Mouse (Mus musculus): ENCODE measurements around the gene Cilp2.

The Cilp2 gene

GRCm38 (mm10) chr8:69887289-69888243 is at the start of gene Cilp2:
Cilp2 (minus strand) TSS chr8:69887687.
- no peak for DNase-seq (ENCODE audit: extremely low read depth, low read depth, low spot score)

GRCm38 (mm10) chr8:69936050-69936794 is 48.7 kb upstream of the Cilp2 start:
- DNase-seq (ENCODE audit: extremely low read depth, low read depth, low spot score): no peak

GRCm38 (mm10) chr8:69935431-69935830 is 47.9 kb upstream of the Cilp2 start:
- DNase-seq (ENCODE audit: extremely low read depth, low read depth, low spot score): no peak

- DNase-seq (ENCODE audit: extremely low read depth, low read depth, low spot score): no peak
Measured at GRCm38 (mm10) chr8:69934582-69934981, 47.1 kb upstream of the Cilp2 start.

- DNase-seq (ENCODE audit: extremely low read depth, low read depth, low spot score): no peak
Measured at GRCm38 (mm10) chr8:69933811-69934210, 46.3 kb upstream of the Cilp2 start.

GRCm38 (mm10) chr8:69926901-69927300 is 39.4 kb upstream of the Cilp2 start:
- no peak for DNase-seq (ENCODE audit: extremely low read depth, low read depth, low spot score)

GRCm38 (mm10) chr8:69923986-69924385 is 36.5 kb upstream of the Cilp2 start:
- no peak for DNase-seq (ENCODE audit: extremely low read depth, low read depth, low spot score)

GRCm38 (mm10) chr8:69921141-69921540 is 33.7 kb upstream of the Cilp2 start:
- no peak for DNase-seq (ENCODE audit: extremely low read depth, low read depth, low spot score)

- no peak for DNase-seq (ENCODE audit: extremely low read depth, low read depth, low spot score)
Measured at GRCm38 (mm10) chr8:69919876-69920662, 32.6 kb upstream of the Cilp2 start.

GRCm38 (mm10) chr8:69919010-69919409 is 31.5 kb upstream of the Cilp2 start:
- DNase-seq (ENCODE audit: extremely low read depth, low read depth, low spot score): no peak

- no peak for DNase-seq (ENCODE audit: extremely low read depth, low read depth, low spot score)
Measured at GRCm38 (mm10) chr8:69918506-69918905, 31.0 kb upstream of the Cilp2 start.

- DNase-seq (ENCODE audit: extremely low read depth, low read depth, low spot score): no peak
Measured at GRCm38 (mm10) chr8:69915748-69916147, 28.3 kb upstream of the Cilp2 start.

- DNase-seq (ENCODE audit: extremely low read depth, low read depth, low spot score): no peak
Measured at GRCm38 (mm10) chr8:69914526-69914925, 27.0 kb upstream of the Cilp2 start.

GRCm38 (mm10) chr8:69912478-69913074 is 25.1 kb upstream of the Cilp2 start:
- no peak for DNase-seq (ENCODE audit: extremely low read depth, low read depth, low spot score)

GRCm38 (mm10) chr8:69911917-69912316 is 24.4 kb upstream of the Cilp2 start:
- DNase-seq (ENCODE audit: extremely low read depth, low read depth, low spot score): no peak

- DNase-seq (ENCODE audit: extremely low read depth, low read depth, low spot score): no peak
Measured at GRCm38 (mm10) chr8:69907106-69907505, 19.6 kb upstream of the Cilp2 start.

- DNase-seq (ENCODE audit: extremely low read depth, low read depth, low spot score): no peak
Measured at GRCm38 (mm10) chr8:69906260-69906659, 18.8 kb upstream of the Cilp2 start.

- no peak for DNase-seq (ENCODE audit: extremely low read depth, low read depth, low spot score)
Measured at GRCm38 (mm10) chr8:69904096-69904495, 16.6 kb upstream of the Cilp2 start.

GRCm38 (mm10) chr8:69903063-69903542 is 15.6 kb upstream of the Cilp2 start:
- DNase-seq (ENCODE audit: extremely low read depth, low read depth, low spot score): peak; percentile 63
